Mouse (Mus musculus): Measurements from ENCODE around the gene Snap25. TPM values are rescaled to one million over a fixed set of nuclear protein-coding genes. Genes with fewer than 3 reads are reported as not detected.
A peak's percentile ranks its signal among the peaks of the same experiment; 100 is the strongest.

The Snap25 gene
- polyA plus RNA-seq, 1 experiment from 2014 or later, result 432 TPM

DNA sequence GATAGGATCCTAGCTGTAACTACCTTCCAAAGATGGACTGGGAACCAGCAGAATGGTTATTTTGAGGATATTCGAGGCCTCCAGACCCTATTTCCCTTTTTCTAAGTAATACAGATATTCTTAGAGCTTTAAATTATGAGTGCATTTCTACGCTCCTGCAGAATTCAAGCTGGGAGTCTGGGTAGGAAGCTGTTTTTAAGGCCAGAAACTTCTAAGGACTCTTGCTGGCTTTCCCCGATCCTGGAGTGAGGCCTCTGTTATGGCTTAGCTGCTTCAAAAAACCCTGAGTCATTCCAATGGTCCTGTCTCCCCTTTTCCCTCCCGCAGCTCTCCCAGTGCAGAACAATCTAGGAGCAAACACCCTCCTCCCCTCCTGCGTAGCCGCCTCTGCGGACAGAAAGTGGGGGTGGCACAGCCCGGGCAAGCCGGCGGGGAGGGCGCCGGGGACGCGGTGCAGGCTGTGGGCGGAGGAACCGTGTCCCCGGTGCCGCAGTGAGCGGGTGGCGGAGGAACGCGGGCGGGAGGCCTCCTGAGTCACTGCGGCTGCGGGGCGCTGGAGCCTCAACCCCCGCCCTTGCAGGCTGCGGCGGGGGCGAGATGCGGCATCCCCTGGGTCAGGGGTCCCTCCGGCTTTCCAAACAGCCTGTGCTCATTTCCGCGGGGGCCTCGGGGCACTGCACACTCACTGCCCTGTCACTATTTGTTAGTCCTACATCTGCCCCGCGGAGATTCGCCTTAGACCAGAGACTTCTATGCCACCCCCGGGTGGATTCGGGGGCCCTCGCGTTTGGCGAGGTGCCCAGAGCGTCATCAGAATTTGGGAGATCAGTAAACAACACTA, 34.7 kb upstream of the Snap25 start:
- no peaks in the 10 kb centered on the region for H3K36me3 ChIP-seq (ENCODE audit: control insufficient read depth, insufficient read depth, low read length)
- no peaks in the 10 kb centered on the region for H3K9me3 ChIP-seq (ENCODE audit: control insufficient read depth, low read length)
- H3K27ac ChIP-seq (ENCODE audit: low read depth, low read length), result peak overlapping the region; percentile 29; the same call in 1 of the 2 replicates
- H3K9ac ChIP-seq (replicated peaks; ENCODE audit: low read depth, low read length), result peak overlapping the region; percentile 69
- H3K4me2 ChIP-seq (ENCODE audit: low read depth, low read length), result peak overlapping the region; percentile 81
- 1% methylated on average over 44 of the region's 44 CpGs for WGBS
- ATAC-seq (ENCODE audit: low read depth), result peak; percentile 82
- no peaks in the 10 kb centered on the region for H3K27me3 ChIP-seq (ENCODE audit: control insufficient read depth, insufficient read depth, low read length)
- peak overlapping the region; percentile 47 for H3K4me3 ChIP-seq (ENCODE audit: low read depth, low read length)
- peaks cover 4% of the 10 kb centered on the region for H3K4me1 ChIP-seq (ENCODE audit: control insufficient read depth, insufficient read depth, low read length)

DNA sequence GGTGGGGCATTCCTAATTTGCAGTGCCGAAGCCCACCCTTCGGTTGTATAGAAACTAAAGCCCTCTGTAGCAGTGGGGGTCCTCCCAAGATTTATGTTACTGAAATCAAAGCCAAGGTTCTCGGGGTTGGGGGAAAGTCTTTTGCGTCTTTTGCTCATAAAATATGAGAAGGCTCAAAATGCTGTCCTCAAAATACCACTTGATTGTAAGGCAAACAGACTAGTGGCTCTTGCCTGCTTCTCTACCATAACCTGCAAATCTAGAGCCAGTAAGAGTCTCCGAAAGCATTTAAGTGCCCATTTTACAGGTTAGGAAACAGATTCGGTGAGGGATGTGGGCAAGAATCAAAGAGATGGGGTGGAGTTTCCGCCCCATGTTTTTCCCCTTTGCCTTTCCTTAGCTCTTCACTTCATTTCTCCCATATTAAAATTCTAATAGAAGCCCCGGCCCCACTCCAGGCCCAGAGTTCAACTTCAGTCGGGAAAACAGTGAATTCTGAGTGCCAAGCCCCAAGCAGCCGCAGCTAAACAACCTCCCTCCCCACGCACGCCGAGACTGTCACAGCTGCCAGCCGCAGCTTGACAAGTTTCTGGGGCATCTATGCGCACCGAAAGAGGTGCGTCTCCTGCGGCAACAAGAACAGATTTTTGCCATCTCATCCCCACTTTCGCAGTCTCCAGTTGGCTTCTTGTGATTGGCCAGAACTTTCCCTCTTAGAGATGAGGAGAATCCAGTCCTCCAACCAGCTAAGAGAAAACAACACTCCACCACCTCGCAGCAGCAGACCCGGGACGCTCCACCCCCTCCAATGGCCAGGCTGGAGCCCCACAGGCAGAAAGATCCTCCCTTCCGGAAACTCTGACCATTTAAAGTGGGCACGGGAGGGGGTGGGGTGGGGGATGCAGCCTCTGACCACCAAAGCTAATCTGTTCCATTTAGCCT, 33.7 kb upstream of the Snap25 start:
- H3K4me1 ChIP-seq (ENCODE audit: control insufficient read depth, insufficient read depth, low read length), result peaks cover 4% of the 10 kb centered on the region
- peak; percentile 77 for ATAC-seq (ENCODE audit: low read depth)
- H3K4me2 ChIP-seq (ENCODE audit: low read depth, low read length), result peak overlapping the region; percentile 81
- H3K9me3 ChIP-seq (ENCODE audit: control insufficient read depth, low read length), result no peaks in the 10 kb centered on the region
- peak overlapping the region; percentile 69 for H3K9ac ChIP-seq (replicated peaks; ENCODE audit: low read depth, low read length)
- H3K27ac ChIP-seq (ENCODE audit: low read depth, low read length), result peak overlapping the region; percentile 62; the same call in 1 of the 2 replicates
- no peaks in the 10 kb centered on the region for H3K36me3 ChIP-seq (ENCODE audit: control insufficient read depth, insufficient read depth, low read length)
- H3K27me3 ChIP-seq (ENCODE audit: control insufficient read depth, insufficient read depth, low read length), result no peaks in the 10 kb centered on the region
- 2% methylated on average over 24 of the region's 24 CpGs for WGBS
- peak overlapping the region; percentile 47 for H3K4me3 ChIP-seq (ENCODE audit: low read depth, low read length)

DNA sequence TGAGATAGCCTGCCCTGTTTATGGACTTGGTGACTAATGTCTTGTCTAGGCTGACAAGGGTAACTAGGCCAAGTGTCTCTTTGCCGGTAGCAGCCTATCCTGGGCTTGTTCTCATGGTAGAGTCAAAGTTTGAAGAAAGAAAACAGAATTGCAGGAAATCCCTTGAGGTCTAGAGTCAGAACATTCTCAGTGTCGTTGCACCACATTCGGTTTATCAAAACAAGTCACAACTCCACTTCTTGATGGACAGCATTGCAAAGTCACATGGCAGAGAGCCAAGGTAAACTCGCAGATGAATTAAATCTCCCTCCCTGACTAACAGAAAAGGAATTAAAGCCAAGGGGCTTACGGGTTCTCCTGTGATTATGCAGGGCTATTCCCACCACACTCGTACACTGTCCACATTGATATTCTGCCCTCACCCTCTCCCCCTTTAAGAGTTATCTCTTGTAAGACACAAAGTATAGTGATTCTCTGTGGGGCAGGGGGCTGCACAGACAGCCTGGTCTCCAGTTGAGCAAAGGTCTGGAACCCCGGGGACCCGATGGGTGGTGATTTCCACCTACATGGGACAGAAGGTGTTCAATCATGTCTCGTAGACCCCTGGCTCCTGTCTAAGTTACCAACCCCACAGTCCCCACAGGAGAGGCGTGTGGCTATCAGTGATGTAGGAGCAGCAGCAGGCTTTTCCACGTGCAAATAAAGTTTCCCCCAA, 30.9 kb upstream of the Snap25 start:
- no peaks in the 10 kb centered on the region for H3K27me3 ChIP-seq (ENCODE audit: control insufficient read depth, insufficient read depth, low read length)
- no peak overlapping the region for H3K4me3 ChIP-seq (ENCODE audit: low read depth, low read length)
- peaks cover 4% of the 10 kb centered on the region for H3K4me1 ChIP-seq (ENCODE audit: control insufficient read depth, insufficient read depth, low read length)
- no peak overlapping the region for H3K9ac ChIP-seq (replicated peaks; ENCODE audit: low read depth, low read length)
- H3K9me3 ChIP-seq (ENCODE audit: control insufficient read depth, low read length), result no peaks in the 10 kb centered on the region
- 77% methylated on average over 11 of the region's 11 CpGs for WGBS
- no peaks in the 10 kb centered on the region for H3K36me3 ChIP-seq (ENCODE audit: control insufficient read depth, insufficient read depth, low read length)
- no peak overlapping the region for H3K27ac ChIP-seq (ENCODE audit: low read depth, low read length)
- no peak for ATAC-seq (ENCODE audit: low read depth)
- H3K4me2 ChIP-seq (ENCODE audit: low read depth, low read length), result no peak overlapping the region

DNA sequence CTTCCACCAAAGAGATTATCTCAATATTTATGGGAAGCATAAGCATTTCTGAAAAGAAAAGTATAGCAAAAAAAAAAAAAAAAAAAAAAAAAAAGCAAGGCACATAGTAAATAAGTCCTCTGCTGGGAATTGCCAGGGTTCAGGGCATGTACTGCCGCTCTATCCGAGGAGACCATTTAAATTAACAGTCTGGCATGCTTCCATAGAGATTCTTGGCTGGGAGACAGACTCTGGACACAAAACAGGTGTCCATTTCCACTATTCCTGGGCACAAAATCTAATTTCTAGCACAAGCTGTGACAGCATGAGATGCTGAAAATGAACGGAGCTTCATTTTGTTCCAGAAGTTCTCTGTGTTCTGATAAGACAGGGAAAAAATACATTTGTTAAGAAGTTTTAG, 27.1 kb upstream of the Snap25 start:
- 48% methylated on average over 3 of the region's 3 CpGs for WGBS
- Histone ChIP-seq H3K9me3 (ENCODE audit: control insufficient read depth, low read length) (no peaks in the 10 kb centered on the region), H3K36me3 (ENCODE audit: control insufficient read depth, insufficient read depth, low read length) (no peaks in the 10 kb centered on the region), H3K4me1 (ENCODE audit: control insufficient read depth, insufficient read depth, low read length) (no peaks in the 10 kb centered on the region), H3K4me3 (ENCODE audit: low read depth, low read length) (no peak overlapping the region), H3K4me2 (ENCODE audit: low read depth, low read length) (no peak overlapping the region), H3K9ac (replicated peaks; ENCODE audit: low read depth, low read length) (no peak overlapping the region), H3K27me3 (ENCODE audit: control insufficient read depth, insufficient read depth, low read length) (no peaks in the 10 kb centered on the region), H3K27ac (ENCODE audit: low read depth, low read length) (no peak overlapping the region)
- no peak for ATAC-seq (ENCODE audit: low read depth)

DNA sequence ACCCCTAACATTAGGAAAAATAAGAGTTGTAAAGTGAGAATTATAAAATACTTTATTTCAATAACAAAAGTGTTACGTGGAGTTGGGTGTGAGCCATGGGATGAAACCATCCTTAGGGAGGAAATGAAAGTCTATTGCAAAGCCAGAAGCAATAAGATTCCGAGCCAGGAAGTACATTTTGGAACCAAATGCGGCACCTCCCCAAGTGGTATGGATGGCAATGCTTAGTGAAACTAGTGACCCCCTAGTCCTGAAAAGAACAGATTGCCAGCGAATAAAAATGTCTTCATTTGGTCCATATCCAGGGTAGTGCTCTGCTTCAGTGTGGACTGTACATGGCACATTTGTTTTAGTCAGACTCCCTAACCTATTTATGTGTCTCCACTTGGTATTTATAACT, 25.9 kb upstream of the Snap25 start:
- Histone ChIP-seq H3K27ac (ENCODE audit: low read depth, low read length) (no peak overlapping the region), H3K36me3 (ENCODE audit: control insufficient read depth, insufficient read depth, low read length) (no peaks in the 10 kb centered on the region), H3K9me3 (ENCODE audit: control insufficient read depth, low read length) (no peaks in the 10 kb centered on the region), H3K4me1 (ENCODE audit: control insufficient read depth, insufficient read depth, low read length) (no peaks in the 10 kb centered on the region), H3K4me2 (ENCODE audit: low read depth, low read length) (no peak overlapping the region), H3K9ac (replicated peaks; ENCODE audit: low read depth, low read length) (no peak overlapping the region), H3K27me3 (ENCODE audit: control insufficient read depth, insufficient read depth, low read length) (no peaks in the 10 kb centered on the region), H3K4me3 (ENCODE audit: low read depth, low read length) (no peak overlapping the region)
- no peak for ATAC-seq (ENCODE audit: low read depth)
- WGBS, result 82% methylated on average over 4 of the region's 4 CpGs

DNA sequence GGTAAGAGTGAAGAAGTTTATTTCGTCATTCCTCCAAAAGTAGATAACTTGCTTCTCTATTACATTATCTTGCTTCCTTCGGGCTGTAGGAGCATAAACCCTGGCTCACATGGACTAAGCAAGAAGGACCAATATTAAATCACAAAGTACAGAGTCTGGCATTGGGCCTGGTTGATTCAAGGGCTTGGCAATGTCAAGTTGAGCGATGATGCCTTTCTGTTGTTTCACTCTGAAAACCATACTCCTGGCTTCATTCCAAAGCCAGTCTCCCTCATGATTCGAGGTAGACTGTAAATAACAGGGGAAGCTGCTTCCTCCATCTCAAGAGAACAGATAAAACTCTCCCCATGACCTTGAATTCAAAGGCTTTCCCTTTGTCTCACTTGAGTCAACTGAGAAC, 23.8 kb upstream of the Snap25 start:
- 70% methylated on average over 4 of the region's 4 CpGs for WGBS
- Histone ChIP-seq H3K27ac (ENCODE audit: low read depth, low read length) (no peak overlapping the region), H3K9ac (replicated peaks; ENCODE audit: low read depth, low read length) (no peak overlapping the region), H3K27me3 (ENCODE audit: control insufficient read depth, insufficient read depth, low read length) (no peaks in the 10 kb centered on the region), H3K4me1 (ENCODE audit: control insufficient read depth, insufficient read depth, low read length) (no peaks in the 10 kb centered on the region), H3K4me2 (ENCODE audit: low read depth, low read length) (no peak overlapping the region), H3K9me3 (ENCODE audit: control insufficient read depth, low read length) (no peaks in the 10 kb centered on the region), H3K36me3 (ENCODE audit: control insufficient read depth, insufficient read depth, low read length) (no peaks in the 10 kb centered on the region), H3K4me3 (ENCODE audit: low read depth, low read length) (no peak overlapping the region)
- no peak for ATAC-seq (ENCODE audit: low read depth)

DNA sequence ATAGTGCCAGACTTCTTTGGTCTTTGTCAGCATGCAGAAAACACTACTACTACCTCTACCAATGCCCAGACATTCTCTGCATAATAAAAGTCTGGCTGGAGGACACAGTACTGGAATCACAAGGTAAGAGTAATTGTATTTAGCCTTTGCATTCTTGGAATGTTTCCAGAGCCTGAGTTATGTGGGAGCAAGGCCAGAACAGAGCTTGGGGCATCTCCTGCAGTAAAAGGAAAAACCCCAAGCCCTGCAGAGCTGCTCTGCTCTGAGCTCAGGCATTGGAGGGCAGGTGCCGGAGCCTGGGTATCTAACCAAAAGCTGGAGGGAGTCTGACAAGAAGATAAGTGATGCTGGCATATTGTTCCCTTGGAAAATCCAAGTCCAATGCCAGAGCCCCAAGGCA, 21.6 kb upstream of the Snap25 start:
- no peak overlapping the region for H3K4me2 ChIP-seq (ENCODE audit: low read depth, low read length)
- 92% methylated on average over 1 of the region's 1 CpGs for WGBS
- H3K27ac ChIP-seq (ENCODE audit: low read depth, low read length), result no peak overlapping the region
- ATAC-seq (ENCODE audit: low read depth), result no peak
- no peaks in the 10 kb centered on the region for H3K27me3 ChIP-seq (ENCODE audit: control insufficient read depth, insufficient read depth, low read length)
- H3K4me3 ChIP-seq (ENCODE audit: low read depth, low read length), result no peak overlapping the region
- no peaks in the 10 kb centered on the region for H3K9me3 ChIP-seq (ENCODE audit: control insufficient read depth, low read length)
- H3K36me3 ChIP-seq (ENCODE audit: control insufficient read depth, insufficient read depth, low read length), result no peaks in the 10 kb centered on the region
- H3K4me1 ChIP-seq (ENCODE audit: control insufficient read depth, insufficient read depth, low read length), result no peaks in the 10 kb centered on the region
- H3K9ac ChIP-seq (replicated peaks; ENCODE audit: low read depth, low read length), result no peak overlapping the region

DNA sequence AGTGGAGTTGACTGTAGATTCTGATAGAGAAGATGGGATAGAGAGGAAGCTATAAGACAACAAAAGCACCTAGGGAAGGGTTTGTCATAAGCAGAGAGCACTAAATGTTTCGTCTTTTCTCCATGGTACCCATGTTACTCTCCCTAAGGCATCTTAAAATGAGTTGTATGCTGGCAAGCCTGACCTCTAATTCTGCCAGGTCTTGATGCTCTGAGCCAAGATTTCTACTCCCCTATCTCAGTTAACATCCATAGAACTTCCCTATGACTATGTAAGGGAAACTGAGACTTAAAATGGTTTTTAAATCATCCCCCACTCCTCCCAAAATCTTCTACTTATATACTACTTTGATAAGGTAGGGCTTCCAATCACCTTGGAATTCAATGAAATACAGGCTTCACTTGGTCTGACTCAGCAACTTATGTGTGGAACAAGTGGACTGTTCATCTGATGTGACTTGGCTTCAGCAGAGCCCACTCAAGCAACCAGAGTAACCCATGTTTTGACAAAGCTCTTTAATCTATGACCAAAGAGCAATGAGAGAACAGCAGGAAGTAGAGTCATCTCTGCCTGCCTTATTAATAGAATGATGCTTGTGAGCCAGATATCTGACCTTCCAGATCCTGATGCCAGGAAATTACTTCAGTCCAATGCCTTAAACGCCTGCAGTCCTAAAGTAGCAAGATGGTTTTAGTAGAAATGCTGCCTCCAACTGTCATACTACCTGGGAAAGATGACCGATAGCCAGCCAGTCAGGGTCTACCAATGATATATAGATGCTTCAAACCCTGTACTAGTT, 13.6 kb upstream of the Snap25 start:
- Histone ChIP-seq H3K4me1 (ENCODE audit: control insufficient read depth, insufficient read depth, low read length) (no peaks in the 10 kb centered on the region), H3K4me2 (ENCODE audit: low read depth, low read length) (no peak overlapping the region), H3K36me3 (ENCODE audit: control insufficient read depth, insufficient read depth, low read length) (no peaks in the 10 kb centered on the region), H3K9me3 (ENCODE audit: control insufficient read depth, low read length) (no peaks in the 10 kb centered on the region), H3K27ac (ENCODE audit: low read depth, low read length) (no peak overlapping the region), H3K9ac (replicated peaks; ENCODE audit: low read depth, low read length) (no peak overlapping the region), H3K27me3 (ENCODE audit: control insufficient read depth, insufficient read depth, low read length) (no peaks in the 10 kb centered on the region), H3K4me3 (ENCODE audit: low read depth, low read length) (no peak overlapping the region)
- WGBS, result 78% methylated on average over 3 of the region's 3 CpGs
- no peak for ATAC-seq (ENCODE audit: low read depth)

Data from neural tube, embryonic 14.5 days (tissue).